Mouse (Mus musculus): Measurements from ENCODE around the gene Wdr43.

Wdr43 gene

DNA sequence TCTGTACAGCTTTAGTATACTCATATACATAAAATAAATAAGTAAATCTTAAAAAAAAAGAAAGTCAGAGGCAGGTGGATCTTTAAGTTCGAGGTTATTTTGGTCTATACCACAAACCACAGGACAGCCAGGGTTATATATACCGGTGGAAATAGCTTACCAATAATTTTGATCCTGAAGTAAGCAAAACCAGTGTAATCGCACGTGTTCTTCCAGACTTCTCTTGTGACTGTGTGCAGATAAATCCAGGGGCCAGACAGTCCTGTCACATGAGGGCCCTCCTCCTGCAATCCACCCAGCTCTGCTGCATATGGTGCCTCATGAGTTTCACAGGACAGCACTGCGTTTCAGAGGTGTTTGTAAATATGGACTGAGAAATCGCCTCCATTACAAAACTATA is 47.8 kb downstream of the Wdr43 start:
- DNase-seq (ENCODE audit: low spot score), result no peak

DNA sequence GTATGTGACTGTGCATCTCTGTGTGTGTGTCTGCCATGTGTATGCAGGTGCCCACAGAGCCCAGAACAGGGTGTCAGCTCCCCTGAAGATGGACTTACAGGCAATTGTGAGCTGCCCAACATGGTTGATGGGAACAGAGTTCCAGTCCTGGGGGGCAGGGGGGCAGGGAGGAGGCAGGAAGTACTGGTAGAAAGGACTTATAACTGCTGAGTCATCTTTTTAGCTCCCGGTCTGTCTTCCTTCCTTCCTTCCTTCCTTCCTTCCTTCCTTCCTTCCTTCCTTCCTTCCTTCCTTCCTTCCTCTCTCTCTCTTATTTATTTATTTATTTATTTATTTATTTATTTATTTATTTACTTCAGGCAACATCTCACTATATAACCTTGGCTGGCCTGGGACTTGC is 48.5 kb downstream of the Wdr43 start:
- no peak for DNase-seq (ENCODE audit: low spot score)

DNA sequence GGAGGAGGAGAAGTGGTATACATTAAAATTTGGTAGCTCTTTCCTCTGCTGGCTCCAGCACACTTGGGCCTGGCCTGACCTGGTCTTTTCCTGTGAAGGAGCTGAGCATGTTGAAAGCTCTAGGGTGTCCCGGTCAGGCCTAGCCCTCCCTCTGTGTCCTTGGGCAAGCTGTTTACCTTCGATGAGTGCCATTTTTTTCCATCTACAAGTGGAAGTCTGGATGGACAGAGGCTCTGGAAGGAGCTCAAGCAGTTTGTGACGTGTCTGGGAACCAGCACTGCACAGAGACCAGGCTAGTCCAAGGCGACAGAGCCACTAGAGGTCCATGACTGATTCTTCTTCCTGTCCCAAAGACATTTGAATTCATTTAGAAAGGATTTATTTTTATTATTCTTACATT is 49.5 kb downstream of the Wdr43 start:
- DNase-seq (ENCODE audit: low spot score), result no peak

DNA sequence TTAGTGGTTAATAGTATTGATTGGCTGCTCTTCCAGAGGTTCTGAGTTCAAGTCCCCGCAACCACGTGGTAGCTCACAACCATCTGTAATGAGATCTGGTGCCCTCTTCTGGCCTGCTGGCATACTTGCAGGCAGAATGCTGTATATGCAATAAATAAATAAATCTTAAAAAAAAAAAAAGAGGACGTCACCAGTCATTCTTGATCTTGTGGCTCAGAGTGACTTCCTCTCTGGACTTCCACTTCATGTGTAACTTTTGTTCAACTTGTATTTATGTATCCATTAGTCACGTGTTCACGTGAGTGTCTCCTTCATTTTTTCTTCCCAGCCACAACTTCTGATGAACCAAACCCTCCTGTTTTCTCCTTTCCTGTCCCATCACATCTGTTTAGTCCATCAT is 53.8 kb downstream of the Wdr43 start:
- DNase-seq (ENCODE audit: low spot score), result no peak

DNA sequence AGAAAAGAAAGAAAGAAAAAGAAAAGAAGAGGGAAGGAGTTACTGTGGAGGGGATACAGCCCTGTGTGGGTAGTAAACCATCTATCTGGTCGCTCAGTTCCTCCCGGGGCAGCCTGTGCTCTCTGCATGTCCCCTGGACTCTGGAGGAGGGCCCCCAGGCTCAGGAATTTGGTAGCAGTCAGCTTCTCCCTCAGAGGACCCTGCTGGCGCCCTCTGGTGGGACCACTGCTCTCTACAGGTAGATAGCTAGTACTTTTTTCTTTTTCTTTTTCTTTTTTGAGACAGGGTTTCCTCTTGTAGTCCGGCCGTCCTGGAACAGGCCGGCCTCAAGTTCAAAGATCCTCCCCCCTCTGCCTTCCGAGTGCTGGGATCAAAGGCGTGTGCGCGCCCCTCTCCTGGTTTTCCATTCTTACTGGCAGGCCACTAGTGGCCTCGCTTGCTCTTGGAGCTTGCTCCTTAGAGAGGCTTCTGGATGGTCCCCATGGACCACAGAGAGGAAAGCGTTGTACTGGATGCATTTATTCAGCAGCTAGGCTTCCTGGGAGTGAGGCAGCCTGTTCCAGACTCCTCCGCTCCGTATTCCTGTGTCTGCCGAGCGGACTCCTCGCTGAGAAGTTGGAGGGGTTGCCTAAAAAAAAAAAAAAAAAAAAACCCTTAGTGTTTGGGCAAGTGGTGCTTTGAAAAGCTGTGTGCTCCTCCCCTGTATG is 56.3 kb downstream of the Wdr43 start:
- DNase-seq (ENCODE audit: low spot score), result no peak

DNA sequence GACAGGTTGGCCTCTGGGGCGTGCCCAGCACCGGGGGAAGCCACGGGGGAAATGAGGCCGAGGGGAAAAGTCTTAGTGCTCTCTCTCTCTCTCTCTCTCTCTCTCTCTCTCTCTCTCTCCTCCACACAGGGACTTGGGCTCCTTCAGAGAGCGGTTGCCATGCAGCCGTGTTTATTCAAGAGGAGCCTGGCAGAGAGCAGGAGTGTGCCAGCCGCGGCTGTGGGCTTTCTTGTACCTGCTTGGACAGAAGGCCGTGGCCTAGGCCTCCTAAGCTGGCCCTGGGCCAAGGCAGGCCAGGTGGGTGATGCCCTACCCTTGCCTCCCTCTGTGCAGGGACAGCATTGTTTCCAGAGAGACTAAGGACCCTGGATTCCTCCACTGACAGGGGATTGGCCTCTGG is 57.4 kb downstream of the Wdr43 start, which contains the start of gene Togaram2:
TSS of gene Togaram2 (plus strand) at position 170 of the 400 bp plus-strand sequence.
- DNase-seq (ENCODE audit: low spot score), result no peak

DNA sequence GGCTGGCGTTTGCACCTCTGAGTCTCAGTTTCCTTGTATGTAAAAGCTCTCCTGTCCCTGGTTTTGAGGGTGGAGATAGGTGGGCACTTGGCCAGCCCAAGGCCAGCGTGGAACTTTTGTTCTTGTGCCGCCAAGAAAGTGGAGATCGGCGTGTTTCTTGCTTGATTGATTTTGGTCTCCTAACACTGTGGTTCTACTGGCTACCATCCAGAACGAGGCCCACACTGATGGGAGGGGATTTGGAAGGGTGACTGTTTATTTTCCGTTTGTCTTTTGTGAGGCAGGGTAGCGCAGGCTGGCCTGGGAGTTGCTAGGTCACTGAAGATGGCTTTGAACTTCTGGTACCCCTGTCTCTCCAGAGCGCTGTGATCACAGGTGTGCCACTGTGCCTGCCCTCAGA is 58.2 kb downstream of the Wdr43 start:
- DNase-seq (ENCODE audit: low spot score), result no peak

DNA sequence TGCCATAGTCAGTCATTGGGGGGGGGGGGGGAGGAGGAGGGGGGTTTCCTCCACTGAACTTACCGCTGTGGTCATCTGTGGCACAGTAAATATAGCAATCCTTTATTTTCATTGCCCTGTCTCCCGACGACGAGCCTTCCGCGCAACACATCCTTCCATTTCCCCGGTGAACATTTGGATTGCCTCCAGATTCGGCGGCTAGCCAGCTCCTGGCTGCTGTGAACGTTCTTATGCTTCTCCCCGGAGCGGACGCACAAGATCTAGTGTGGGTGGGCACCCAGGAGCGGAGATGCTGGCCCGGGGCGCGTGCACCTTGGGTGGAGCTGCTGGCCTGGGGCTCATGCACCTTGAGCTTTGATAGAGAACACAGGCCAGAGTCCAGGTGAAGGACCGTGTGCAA is 59.2 kb downstream of the Wdr43 start:
- DNase-seq (ENCODE audit: low spot score), result no peak

DNA sequence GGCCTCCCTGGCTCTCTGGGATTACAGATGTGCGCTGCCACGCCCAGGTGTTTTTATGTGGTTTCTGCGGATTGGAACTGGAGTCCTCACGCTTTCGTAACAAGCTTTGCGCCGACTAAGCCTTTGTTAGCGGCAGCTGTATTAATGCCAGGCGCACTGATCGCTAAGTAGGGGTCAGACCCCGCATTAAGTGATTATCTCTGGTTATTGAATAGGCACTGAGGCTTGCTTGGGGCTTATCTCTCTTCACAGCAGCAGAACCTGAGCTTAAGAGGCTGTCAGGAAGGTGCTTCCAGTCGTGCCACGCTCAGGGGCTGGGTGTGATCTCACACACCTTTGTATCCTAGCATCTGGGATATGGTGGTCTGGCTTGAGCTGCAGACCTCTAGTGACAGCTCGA is 66.0 kb downstream of the Wdr43 start:
- DNase-seq (ENCODE audit: low spot score), result no peak

DNA sequence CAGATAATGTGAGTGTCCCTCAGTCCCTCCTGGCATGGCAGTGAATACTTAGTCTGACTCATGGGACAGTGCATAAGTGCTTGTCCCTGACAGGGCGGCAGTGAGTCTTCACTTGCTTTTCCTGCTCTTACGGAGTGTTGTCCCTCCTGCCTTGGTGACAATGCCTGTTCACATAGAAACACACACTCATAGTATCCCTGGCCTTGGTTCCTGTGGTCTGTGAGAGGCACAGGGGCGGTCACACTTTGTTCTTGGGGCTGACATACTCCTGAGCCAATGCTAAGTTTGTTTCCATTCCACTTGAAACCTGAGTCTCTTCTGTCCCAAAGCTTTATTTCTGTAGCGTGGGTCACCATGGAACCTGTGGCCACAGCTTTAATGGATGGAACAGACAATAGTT is 66.7 kb downstream of the Wdr43 start:
- no peak for DNase-seq (ENCODE audit: low spot score)

DNA sequence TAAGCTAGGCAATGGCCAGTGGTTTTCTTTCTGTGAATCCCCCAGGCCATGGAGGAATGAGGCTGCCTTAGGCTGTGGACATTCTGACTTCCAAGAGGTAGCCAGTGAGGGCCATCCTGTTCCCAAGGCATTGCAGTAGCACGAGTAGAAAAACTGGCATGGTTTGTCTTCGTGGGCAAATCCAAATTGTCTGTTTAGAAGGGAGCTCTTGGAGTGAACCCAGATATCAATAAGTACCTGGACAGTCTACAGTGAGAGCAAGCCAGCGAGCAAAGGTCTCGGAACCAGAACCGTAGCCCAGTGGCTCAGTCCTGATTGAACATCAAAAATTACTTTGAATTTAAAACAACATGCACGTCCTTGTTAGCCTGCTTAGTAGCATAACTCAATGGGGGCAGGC is 67.6 kb downstream of the Wdr43 start:
- no peak for DNase-seq (ENCODE audit: low spot score)

DNA sequence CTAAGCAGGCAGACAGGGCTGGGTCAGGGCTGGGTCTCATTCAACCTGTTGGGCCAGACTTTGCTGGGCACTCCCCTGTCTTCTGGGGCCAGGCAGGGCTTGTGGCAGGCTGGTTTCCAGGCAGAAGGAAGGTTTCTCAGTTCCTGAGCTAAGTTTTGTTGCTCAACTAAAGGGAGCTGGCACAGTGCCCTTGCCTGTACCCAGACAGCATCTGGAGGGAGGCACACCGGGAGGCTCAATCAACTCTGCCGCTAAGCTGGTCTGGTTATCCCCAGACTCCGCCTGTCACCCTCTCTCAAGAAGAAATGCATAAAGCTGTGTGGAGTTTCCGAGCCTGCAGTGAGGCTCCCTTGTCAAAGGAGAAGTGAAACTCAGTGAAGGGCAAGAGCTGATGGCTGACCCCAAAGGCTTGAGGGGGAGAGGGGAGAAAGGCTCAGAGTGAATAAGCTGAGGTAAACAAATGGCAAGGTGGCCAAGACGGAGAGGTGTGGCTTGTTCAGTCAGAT is 68.5 kb downstream of the Wdr43 start:
- DNase-seq (ENCODE audit: low spot score), result peak; percentile 32

DNA sequence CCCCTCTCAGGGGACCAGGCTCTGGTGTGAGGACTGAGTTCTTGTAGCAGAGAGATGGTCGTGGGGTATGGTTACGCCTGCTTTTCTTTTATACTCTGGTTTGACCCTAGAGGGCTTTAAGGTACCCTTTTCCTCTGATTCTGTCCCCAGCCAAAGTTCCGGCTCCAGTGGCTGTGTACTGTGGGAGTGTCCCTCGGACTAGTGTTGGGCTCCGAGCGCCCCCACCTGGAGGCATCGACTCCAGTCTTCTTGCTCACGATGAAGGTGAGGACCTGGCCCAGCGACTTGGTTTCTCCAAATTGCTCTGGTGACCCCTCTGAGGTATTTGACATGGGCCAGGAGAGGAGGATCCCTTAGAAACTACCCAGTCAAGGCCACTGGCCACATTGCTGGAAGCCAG is 71.7 kb downstream of the Wdr43 start:
- no peak for DNase-seq (ENCODE audit: low spot score)

DNA sequence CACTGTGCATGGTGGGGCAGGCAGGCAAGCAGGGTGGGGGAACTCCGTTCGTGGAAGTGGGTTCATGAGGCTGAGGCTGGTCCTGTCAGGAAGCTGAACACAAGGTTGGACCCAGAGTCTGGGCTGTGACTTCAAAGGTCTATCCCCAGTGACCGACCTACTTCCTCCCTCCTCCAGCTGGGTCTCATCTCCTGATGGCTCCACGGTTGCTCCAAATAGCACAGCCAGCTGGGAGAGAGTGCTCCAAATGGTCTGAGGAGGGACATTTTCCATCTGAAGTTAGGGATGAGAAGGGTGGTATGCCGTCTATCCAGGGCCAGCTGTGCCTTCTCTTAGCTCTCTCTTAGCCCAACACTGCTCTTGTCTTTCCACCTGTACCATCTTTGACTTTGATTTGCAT is 74.2 kb downstream of the Wdr43 start:
- no peak for DNase-seq (ENCODE audit: low spot score)

DNA sequence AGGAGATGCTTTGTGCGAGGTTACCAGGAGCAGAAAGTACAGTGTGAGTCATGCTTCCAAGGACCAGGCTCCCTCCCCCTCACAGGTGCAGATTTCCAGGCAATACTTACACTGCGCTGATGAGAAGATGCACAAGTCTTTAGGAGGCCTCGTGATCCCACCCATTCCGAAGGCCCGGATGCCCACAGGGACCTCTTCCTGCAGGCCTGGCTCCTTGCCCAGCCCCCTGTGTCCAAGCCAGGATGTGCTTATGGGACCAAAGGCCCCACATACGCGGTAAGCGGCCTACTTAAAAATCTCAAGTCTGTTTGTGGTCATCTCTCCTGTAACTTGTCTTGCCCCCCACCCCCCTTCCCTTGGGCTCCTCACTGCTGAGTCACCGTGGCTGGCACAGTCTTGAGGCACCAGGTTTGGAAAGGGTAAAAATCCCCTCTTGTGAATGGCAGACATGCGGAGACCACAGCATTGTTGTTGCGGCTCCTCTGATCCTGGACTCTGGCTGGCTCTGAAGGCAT is 75.7 kb downstream of the Wdr43 start:
- no peak for DNase-seq (ENCODE audit: low spot score)

DNA sequence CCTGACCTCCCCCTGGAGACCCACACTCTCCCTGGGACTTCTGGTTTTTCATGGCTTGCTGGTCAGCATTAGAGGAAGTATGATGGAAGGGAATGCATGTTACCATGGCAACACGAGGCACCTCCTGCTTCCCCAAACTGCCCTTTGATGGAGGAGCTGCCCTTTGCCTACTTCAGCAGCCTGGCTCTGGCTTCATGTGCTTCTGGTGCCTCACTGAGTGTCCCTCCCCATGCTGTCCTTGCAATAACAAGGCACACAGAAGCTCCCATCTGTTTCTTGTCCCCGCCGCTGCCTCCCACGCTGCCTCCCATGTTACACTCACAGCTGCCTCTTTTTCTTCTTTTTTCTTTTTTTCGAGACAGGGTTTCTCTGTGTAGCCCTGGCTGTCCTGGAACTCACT is 77.6 kb downstream of the Wdr43 start:
- no peak for DNase-seq (ENCODE audit: low spot score)

DNA sequence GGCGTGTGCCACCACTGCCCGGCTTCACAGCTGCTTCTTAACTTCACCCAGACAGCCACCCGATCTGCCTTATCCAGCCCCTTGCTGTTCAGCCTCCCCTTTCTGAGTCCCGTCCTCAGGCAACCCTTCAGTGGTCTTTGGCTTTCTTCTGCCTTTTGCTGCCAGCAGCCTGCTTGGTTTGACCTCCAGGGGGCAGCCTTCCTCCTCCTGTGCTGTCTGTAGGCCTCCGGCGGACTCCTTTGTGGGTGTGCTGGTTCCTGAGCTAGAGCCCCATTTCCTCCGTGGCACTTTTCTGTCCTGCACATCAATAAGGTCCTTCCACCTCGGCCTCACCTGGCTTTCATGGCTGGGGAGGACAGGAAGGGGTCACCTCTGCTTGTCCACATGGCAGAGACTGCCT is 78.1 kb downstream of the Wdr43 start:
- DNase-seq (ENCODE audit: low spot score), result no peak

DNA sequence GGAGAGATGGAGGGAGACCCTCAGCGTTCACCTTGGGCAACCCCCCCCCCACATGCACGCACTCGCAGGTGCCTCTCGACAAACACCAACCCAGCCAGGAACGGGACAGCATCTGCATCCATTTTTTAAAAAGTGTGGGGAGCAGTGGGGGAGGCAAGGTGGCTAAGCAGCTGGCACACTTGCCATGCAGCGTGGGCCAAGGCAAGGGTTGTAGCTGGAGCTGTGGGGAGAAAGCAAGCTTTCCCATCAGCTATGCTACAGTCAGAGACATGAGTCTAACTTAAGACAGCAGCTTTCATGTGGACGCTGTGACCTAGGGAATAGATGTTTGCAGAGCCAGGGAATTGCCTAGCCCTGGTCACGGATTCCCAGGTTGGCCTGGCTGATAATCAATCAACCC is 79.5 kb downstream of the Wdr43 start:
- DNase-seq (ENCODE audit: low spot score), result no peak

DNA sequence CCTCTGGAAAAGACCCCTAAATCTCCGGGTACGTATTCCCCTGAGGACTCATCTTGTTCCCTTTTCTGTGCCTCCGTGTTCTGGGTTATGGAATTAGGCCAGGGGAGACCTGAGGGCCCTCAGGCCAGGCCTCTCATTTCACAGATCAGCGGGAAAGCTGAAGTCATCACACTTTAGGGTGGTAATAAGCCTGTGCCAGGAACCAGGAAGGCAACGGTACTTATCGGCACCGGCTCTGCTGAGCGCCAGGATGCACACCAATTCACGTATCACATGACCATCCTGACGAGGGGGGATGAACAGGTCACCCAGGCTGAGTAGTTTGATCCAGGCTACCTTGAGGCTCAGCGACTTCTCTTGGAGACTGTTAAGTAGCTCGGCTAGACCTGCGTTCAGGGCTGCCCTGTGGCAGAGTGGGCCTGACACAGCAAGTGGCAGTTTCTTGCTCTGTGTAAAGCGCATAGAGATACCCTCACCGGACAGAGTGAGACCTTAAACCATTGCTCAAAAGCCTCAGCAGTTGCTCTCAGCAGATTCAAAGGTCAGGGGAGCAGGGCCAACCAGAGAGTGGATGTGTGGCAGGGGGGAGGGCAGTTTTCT is 80.1 kb downstream of the Wdr43 start:
- no peak for DNase-seq (ENCODE audit: low spot score)

DNA sequence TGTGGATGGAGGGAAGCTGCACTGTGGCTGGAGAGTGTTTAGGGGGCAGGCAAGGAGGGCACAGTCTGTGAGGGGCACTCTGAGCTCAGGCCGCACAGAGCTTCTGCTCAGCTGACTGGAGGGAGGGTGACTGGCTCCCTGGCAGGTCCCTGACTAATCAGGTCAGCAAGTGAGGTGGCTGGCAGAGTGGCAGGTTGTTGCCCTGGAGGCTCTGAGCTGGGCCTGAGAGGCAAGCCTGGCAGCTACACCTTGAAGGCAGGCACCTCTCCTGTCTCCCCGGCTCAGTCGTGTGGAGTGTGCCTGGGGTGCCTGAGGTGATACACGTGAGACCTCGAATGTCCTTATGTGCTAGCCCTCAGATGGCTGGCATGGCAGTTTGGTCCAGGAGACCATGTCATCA is 80.7 kb downstream of the Wdr43 start:
- no peak for DNase-seq (ENCODE audit: low spot score)

DNA sequence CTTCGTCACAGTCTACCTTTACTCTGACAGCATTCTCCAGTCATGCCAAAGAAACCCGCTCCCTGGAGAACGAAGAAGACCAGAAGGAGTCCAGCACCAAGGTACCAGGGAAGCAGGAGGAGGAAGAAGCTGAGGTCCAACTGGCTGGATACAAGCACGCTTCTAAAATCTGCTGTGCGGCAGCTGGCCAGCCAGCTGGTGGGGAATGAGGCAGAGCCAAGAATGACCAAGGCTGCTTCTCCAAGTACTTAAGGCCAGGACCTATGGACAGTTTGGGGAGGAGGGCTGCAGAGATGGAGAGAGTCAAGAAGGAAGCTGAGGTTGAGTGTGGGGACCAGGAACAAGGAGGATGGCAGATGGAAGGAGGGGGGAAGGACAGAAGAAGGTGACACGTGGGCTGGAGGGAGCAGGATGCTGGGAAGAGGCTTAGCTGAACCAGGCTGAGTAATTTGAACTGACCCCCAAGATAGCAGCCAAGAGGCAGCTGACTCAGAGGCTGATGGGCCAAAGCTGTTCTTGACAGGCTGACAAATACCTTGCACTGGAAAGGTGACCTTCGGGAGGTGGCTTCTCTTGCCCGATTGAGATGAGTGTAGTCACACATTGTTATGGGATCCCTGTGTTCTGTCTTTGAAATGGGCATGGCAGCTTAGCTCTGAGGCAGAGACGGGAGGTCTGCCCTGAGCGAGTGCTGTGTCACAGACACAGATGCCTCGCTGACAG is 82.4 kb downstream of the Wdr43 start:
- DNase-seq (ENCODE audit: low spot score), result no peak

DNA sequence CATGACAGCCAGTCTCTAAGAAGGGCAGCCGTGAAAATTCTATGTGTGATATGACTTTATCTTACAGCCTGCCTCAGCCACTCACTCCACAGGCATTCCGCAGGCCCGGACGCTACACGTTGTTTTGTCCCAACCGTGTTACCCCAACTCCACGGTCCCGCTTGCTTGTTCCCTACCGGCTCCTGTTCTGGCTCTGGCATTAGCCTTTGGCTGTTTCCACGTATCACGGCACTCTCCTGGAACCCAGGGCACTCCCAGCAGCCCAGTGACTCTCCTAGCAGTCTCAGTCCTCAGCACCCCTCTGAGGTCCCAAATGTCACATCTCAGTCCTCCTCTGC is 82.9 kb downstream of the Wdr43 start:
- DNase-seq (ENCODE audit: low spot score), result no peak

DNA sequence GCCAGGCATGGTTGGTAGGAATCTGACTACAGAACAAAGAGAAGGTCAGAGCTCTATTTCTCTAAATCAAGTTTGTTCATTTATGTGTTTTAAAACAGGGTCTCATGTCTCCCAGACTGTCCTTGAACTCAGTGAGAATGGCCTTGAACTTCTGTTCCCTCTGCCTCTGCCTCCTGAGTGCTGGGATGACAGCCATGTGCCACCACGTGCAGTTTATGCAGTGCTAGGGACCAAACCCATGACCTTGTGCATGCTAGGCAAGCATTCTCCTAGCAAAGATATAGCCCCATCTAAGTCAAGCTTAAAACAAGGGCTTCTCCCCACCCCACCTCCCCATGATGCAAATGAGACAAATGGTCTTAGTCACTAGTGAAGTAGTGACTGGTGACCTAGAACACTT is 89.4 kb downstream of the Wdr43 start:
- DNase-seq (ENCODE audit: low spot score), result no peak
